Mouse (Mus musculus): ENCODE measurements around the gene Pdxdc1. TPM values are rescaled to one million over a fixed set of nuclear protein-coding genes. Genes with fewer than 3 reads are reported as not detected.
A peak's percentile ranks its signal among the peaks of the same experiment; 100 is the strongest.

The Pdxdc1 gene
- polyA plus RNA-seq (2015; fragmentation: Nextera tagmentation; extraction: Ambion mirVana): 87.7 and 88.5 TPM in 2 replicates

- ATAC-seq (ENCODE audit: low FRiP score, low TSS enrichment): peak; percentile 98
- Histone ChIP-seq H3K4me3 (ENCODE audit: low read length) (peak within 1 kb of the TSS; percentile 65), H3K4me2 (replicated peaks; ENCODE audit: low read depth, low read length) (peak within 1 kb of the TSS; percentile 80), H3K4me1 (ENCODE audit: insufficient read depth, low read length) (peaks cover 14% of the 10 kb centered on the region), H3K9ac (replicated peaks; ENCODE audit: low read length) (peak within 1 kb of the TSS; percentile 77), H3K27ac (ENCODE audit: low read length) (peak within 1 kb of the TSS; percentile 86), H3K36me3 (ENCODE audit: insufficient read depth, low read length) (peaks cover 3% of the 10 kb centered on the region; the same call in 1 of the 2 replicates), H3K9me3 (ENCODE audit: low read length) (no peaks in the 10 kb centered on the region), H3K27me3 (ENCODE audit: insufficient read depth, low read length) (no peaks in the 10 kb centered on the region)
- whole genome bisulfite sequencing: under 1% methylated on average over 54 of the region's 57 CpGs
Observed at GRCm38 (mm10) chr16:13902888-13903483, at the start of gene Pdxdc1, which contains the start of gene Mpv17l. TSS of gene Pdxdc1 (minus strand) at chr16:13903131. TSS of gene Mpv17l (plus strand) at chr16:13903161.

- H3K4me1 ChIP-seq (ENCODE audit: insufficient read depth, low read length): no peaks in the 10 kb centered on the region
- no peak overlapping the region for H3K4me2 ChIP-seq (replicated peaks; ENCODE audit: low read depth, low read length)
- H3K4me3 ChIP-seq (ENCODE audit: low read length): no peak overlapping the region
- no peaks in the 10 kb centered on the region for H3K9me3 ChIP-seq (ENCODE audit: low read length)
- no peak overlapping the region for H3K27ac ChIP-seq (ENCODE audit: low read length)
- H3K27me3 ChIP-seq (ENCODE audit: insufficient read depth, low read length): no peaks in the 10 kb centered on the region
- H3K36me3 ChIP-seq (ENCODE audit: insufficient read depth, low read length): no peaks in the 10 kb centered on the region
- no peak for ATAC-seq (ENCODE audit: low FRiP score, low TSS enrichment)
- no peak overlapping the region for H3K9ac ChIP-seq (replicated peaks; ENCODE audit: low read length)
- WGBS: 68% methylated on average over 3 of the region's 3 CpGs
Observed at GRCm38 (mm10) chr16:13951245-13951644, 48.3 kb upstream of the Pdxdc1 start.

- H3K4me3 ChIP-seq (ENCODE audit: low read length): no peak overlapping the region
- no peak overlapping the region for H3K4me2 ChIP-seq (replicated peaks; ENCODE audit: low read depth, low read length)
- H3K27me3 ChIP-seq (ENCODE audit: insufficient read depth, low read length): 0 out of 2 replicates have a peak, but pooled peaks cover 3% of the 10 kb centered on the region
- no peak overlapping the region for H3K27ac ChIP-seq (ENCODE audit: low read length)
- no peak for ATAC-seq (ENCODE audit: low FRiP score, low TSS enrichment)
- H3K9me3 ChIP-seq (ENCODE audit: low read length): no peaks in the 10 kb centered on the region
- H3K4me1 ChIP-seq (ENCODE audit: insufficient read depth, low read length): peaks cover 1% of the 10 kb centered on the region; the same call in 1 of the 2 replicates
- no peak overlapping the region for H3K9ac ChIP-seq (replicated peaks; ENCODE audit: low read length)
- 94% methylated on average over 1 of the region's 1 CpGs for WGBS
- no peaks in the 10 kb centered on the region for H3K36me3 ChIP-seq (ENCODE audit: insufficient read depth, low read length)
Observed at GRCm38 (mm10) chr16:13946306-13946705, 43.4 kb upstream of the Pdxdc1 start.

- Histone ChIP-seq H3K4me1 (ENCODE audit: insufficient read depth, low read length) (peaks cover 10% of the 10 kb centered on the region; the same call in 1 of the 2 replicates), H3K9me3 (ENCODE audit: low read length) (no peaks in the 10 kb centered on the region), H3K4me2 (replicated peaks; ENCODE audit: low read depth, low read length) (no peak overlapping the region), H3K9ac (replicated peaks; ENCODE audit: low read length) (no peak overlapping the region), H3K36me3 (ENCODE audit: insufficient read depth, low read length) (no peaks in the 10 kb centered on the region), H3K27ac (ENCODE audit: low read length) (no peak overlapping the region), H3K27me3 (ENCODE audit: insufficient read depth, low read length) (0 out of 2 replicates have a peak, but pooled peaks cover 3% of the 10 kb centered on the region), H3K4me3 (ENCODE audit: low read length) (no peak overlapping the region)
- WGBS: 75% methylated on average over 4 of the region's 4 CpGs
- no peak for ATAC-seq (ENCODE audit: low FRiP score, low TSS enrichment)
Observed at GRCm38 (mm10) chr16:13945153-13945552, 42.2 kb upstream of the Pdxdc1 start.

GRCm38 (mm10) chr16:13944752-13945151 is 41.8 kb upstream of the Pdxdc1 start:
- Histone ChIP-seq H3K27me3 (ENCODE audit: insufficient read depth, low read length) (0 out of 2 replicates have a peak, but pooled peaks cover 3% of the 10 kb centered on the region), H3K27ac (ENCODE audit: low read length) (no peak overlapping the region), H3K4me1 (ENCODE audit: insufficient read depth, low read length) (peaks cover 12% of the 10 kb centered on the region; the same call in 1 of the 2 replicates), H3K36me3 (ENCODE audit: insufficient read depth, low read length) (no peaks in the 10 kb centered on the region), H3K9ac (replicated peaks; ENCODE audit: low read length) (no peak overlapping the region), H3K4me3 (ENCODE audit: low read length) (no peak overlapping the region), H3K4me2 (replicated peaks; ENCODE audit: low read depth, low read length) (no peak overlapping the region), H3K9me3 (ENCODE audit: low read length) (no peaks in the 10 kb centered on the region)
- no peak for ATAC-seq (ENCODE audit: low FRiP score, low TSS enrichment)
- 87% methylated on average over 5 of the region's 5 CpGs for WGBS

- ATAC-seq (ENCODE audit: low FRiP score, low TSS enrichment): no peak
- H3K36me3 ChIP-seq (ENCODE audit: insufficient read depth, low read length): no peaks in the 10 kb centered on the region
- no peaks in the 10 kb centered on the region for H3K9me3 ChIP-seq (ENCODE audit: low read length)
- peaks cover 12% of the 10 kb centered on the region; the same call in 1 of the 2 replicates for H3K4me1 ChIP-seq (ENCODE audit: insufficient read depth, low read length)
- no peak overlapping the region for H3K27ac ChIP-seq (ENCODE audit: low read length)
- H3K4me2 ChIP-seq (replicated peaks; ENCODE audit: low read depth, low read length): no peak overlapping the region
- no peak overlapping the region for H3K9ac ChIP-seq (replicated peaks; ENCODE audit: low read length)
- WGBS: 31% methylated on average over 4 of the region's 4 CpGs
- H3K4me3 ChIP-seq (ENCODE audit: low read length): no peak overlapping the region
- H3K27me3 ChIP-seq (ENCODE audit: insufficient read depth, low read length): 0 out of 2 replicates have a peak, but pooled peaks cover 3% of the 10 kb centered on the region
Observed at GRCm38 (mm10) chr16:13944178-13944577, 41.2 kb upstream of the Pdxdc1 start.

- ATAC-seq (ENCODE audit: low FRiP score, low TSS enrichment): peak; percentile 90
- 3% methylated on average over 34 of the region's 34 CpGs for WGBS
- peak overlapping the region; percentile 99 for H3K4me2 ChIP-seq (replicated peaks; ENCODE audit: low read depth, low read length)
- no peaks in the 10 kb centered on the region; the same call in 1 of the 2 replicates for H3K9me3 ChIP-seq (ENCODE audit: low read length)
- peak overlapping the region; percentile 67 for H3K4me3 ChIP-seq (ENCODE audit: low read length)
- peaks cover 12% of the 10 kb centered on the region; the same call in 1 of the 2 replicates for H3K4me1 ChIP-seq (ENCODE audit: insufficient read depth, low read length)
- H3K27ac ChIP-seq (ENCODE audit: low read length): no peak overlapping the region
- H3K9ac ChIP-seq (replicated peaks; ENCODE audit: low read length): peak overlapping the region; percentile 72
- 0 out of 2 replicates have a peak, but pooled peaks cover 3% of the 10 kb centered on the region for H3K27me3 ChIP-seq (ENCODE audit: insufficient read depth, low read length)
- H3K36me3 ChIP-seq (ENCODE audit: insufficient read depth, low read length): no peaks in the 10 kb centered on the region
Observed at GRCm38 (mm10) chr16:13940847-13941395, 38.0 kb upstream of the Pdxdc1 start.

- Histone ChIP-seq H3K9ac (replicated peaks; ENCODE audit: low read length) (peak overlapping the region; percentile 72), H3K27me3 (ENCODE audit: insufficient read depth, low read length) (0 out of 2 replicates have a peak, but pooled peaks cover 3% of the 10 kb centered on the region), H3K4me1 (ENCODE audit: insufficient read depth, low read length) (peaks cover 12% of the 10 kb centered on the region; the same call in 1 of the 2 replicates), H3K4me2 (replicated peaks; ENCODE audit: low read depth, low read length) (peak overlapping the region; percentile 99), H3K9me3 (ENCODE audit: low read length) (no peaks in the 10 kb centered on the region; the same call in 1 of the 2 replicates), H3K27ac (ENCODE audit: low read length) (no peak overlapping the region), H3K36me3 (ENCODE audit: insufficient read depth, low read length) (no peaks in the 10 kb centered on the region), H3K4me3 (ENCODE audit: low read length) (peak overlapping the region; percentile 67)
- WGBS: 4% methylated on average over 28 of the region's 28 CpGs
- peak; percentile 97 for ATAC-seq (ENCODE audit: low FRiP score, low TSS enrichment)
Observed at GRCm38 (mm10) chr16:13940139-13940846, 37.4 kb upstream of the Pdxdc1 start.

GRCm38 (mm10) chr16:13927456-13928075 is 24.6 kb upstream of the Pdxdc1 start:
- no peaks in the 10 kb centered on the region for H3K4me1 ChIP-seq (ENCODE audit: insufficient read depth, low read length)
- H3K4me3 ChIP-seq (ENCODE audit: low read length): no peak overlapping the region
- H3K27ac ChIP-seq (ENCODE audit: low read length): no peak overlapping the region
- no peak overlapping the region for H3K4me2 ChIP-seq (replicated peaks; ENCODE audit: low read depth, low read length)
- H3K36me3 ChIP-seq (ENCODE audit: insufficient read depth, low read length): no peaks in the 10 kb centered on the region
- ATAC-seq (ENCODE audit: low FRiP score, low TSS enrichment): peak; percentile 70
- peaks cover 2% of the 10 kb centered on the region; the same call in 1 of the 2 replicates for H3K9me3 ChIP-seq (ENCODE audit: low read length)
- no peak overlapping the region for H3K9ac ChIP-seq (replicated peaks; ENCODE audit: low read length)
- 83% methylated on average over 4 of the region's 4 CpGs for WGBS
- no peaks in the 10 kb centered on the region for H3K27me3 ChIP-seq (ENCODE audit: insufficient read depth, low read length)

Data from kidney, embryonic 16.5 days (tissue).